Mouse (Mus musculus): ENCODE results near the gene Cdh22.

Gene Cdh22

GRCm38 (mm10) chr2:165207689-165208088 lies 27.0 kb downstream of the Cdh22 start:
- DNase-seq (ENCODE audit: low read depth, low spot score): no peak

GRCm38 (mm10) chr2:165207086-165207485 lies 27.6 kb downstream of the Cdh22 start:
- DNase-seq (ENCODE audit: low read depth, low spot score): no peak

- DNase-seq (ENCODE audit: low read depth, low spot score): no peak
Measured at GRCm38 (mm10) chr2:165205486-165205885, 29.2 kb downstream of the Cdh22 start.

- DNase-seq (ENCODE audit: low read depth, low spot score): no peak
Measured at GRCm38 (mm10) chr2:165204931-165205330, 29.7 kb downstream of the Cdh22 start.

- no peak for DNase-seq (ENCODE audit: low read depth, low spot score)
Measured at GRCm38 (mm10) chr2:165201761-165202751, 32.6 kb downstream of the Cdh22 start.

- no peak for DNase-seq (ENCODE audit: low read depth, low spot score)
Measured at GRCm38 (mm10) chr2:165197546-165197945, 37.1 kb downstream of the Cdh22 start.

GRCm38 (mm10) chr2:165195411-165196182 lies 39.1 kb downstream of the Cdh22 start:
- DNase-seq (ENCODE audit: low read depth, low spot score): no peak

GRCm38 (mm10) chr2:165191483-165191882 lies 43.2 kb downstream of the Cdh22 start:
- DNase-seq (ENCODE audit: low read depth, low spot score): no peak

- DNase-seq (ENCODE audit: low read depth, low spot score): no peak
Measured at GRCm38 (mm10) chr2:165189546-165189945, 45.1 kb downstream of the Cdh22 start.

- DNase-seq (ENCODE audit: low read depth, low spot score): no peak
Measured at GRCm38 (mm10) chr2:165187648-165188380, 46.8 kb downstream of the Cdh22 start.

- DNase-seq (ENCODE audit: low read depth, low spot score): no peak
Measured at GRCm38 (mm10) chr2:165184015-165184633, 50.5 kb downstream of the Cdh22 start.

GRCm38 (mm10) chr2:165182085-165182976 lies 52.3 kb downstream of the Cdh22 start:
- no peak for DNase-seq (ENCODE audit: low read depth, low spot score)

GRCm38 (mm10) chr2:165179231-165179630 lies 55.4 kb downstream of the Cdh22 start:
- DNase-seq (ENCODE audit: low read depth, low spot score): no peak

GRCm38 (mm10) chr2:165176965-165177364 lies 57.7 kb downstream of the Cdh22 start:
- DNase-seq (ENCODE audit: low read depth, low spot score): no peak

GRCm38 (mm10) chr2:165166664-165167435 lies 67.8 kb downstream of the Cdh22 start:
- DNase-seq (ENCODE audit: low read depth, low spot score): no peak

- no peak for DNase-seq (ENCODE audit: low read depth, low spot score)
Measured at GRCm38 (mm10) chr2:165162221-165162620, 72.4 kb downstream of the Cdh22 start.

GRCm38 (mm10) chr2:165160466-165160865 lies 74.2 kb downstream of the Cdh22 start:
- no peak for DNase-seq (ENCODE audit: low read depth, low spot score)

- DNase-seq (ENCODE audit: low read depth, low spot score): no peak
Measured at GRCm38 (mm10) chr2:165159055-165159688, 75.5 kb downstream of the Cdh22 start.

GRCm38 (mm10) chr2:165158317-165158716 lies 76.3 kb downstream of the Cdh22 start:
- DNase-seq (ENCODE audit: low read depth, low spot score): no peak

Data from c-Kit-negative CD71-positive TER-119-positive erythroid progenitor cells, embryonic 14.5 days (primary cell).